Mouse (Mus musculus) frontal cortex, adult 2 months (tissue): ENCODE measurements at regions not wholly inside any gene's neighbourhood (a gene's known extent, or its start where the extent isn't known, plus 50 kb on each side); places are given as distances from the start of the nearest gene placed in this dataset.
"Not testable (repeated sequence)": the region's sequence is repeated elsewhere in the genome, so short reads cannot be mapped to it uniquely, and the experiment has no call there.

Source experiments
- DNase-seq, 2 experiments: peaks; one replicate each; pipeline ENCODE4 v3.0.0; 2022; ENCODE audit warnings: low spot score in 1 of 2; ENCODE audit errors: extremely low spot score in 1 of 2

GRCm38 (mm10) chr7:69167456-69167855 lies 418.4 kb upstream of the Arrdc4 start:
- DNase-seq: no peak

- no peak for DNase-seq
Observed at GRCm38 (mm10) chr7:69161916-69162315, 412.9 kb upstream of the Arrdc4 start.

GRCm38 (mm10) chr7:69142351-69142750 lies 393.3 kb upstream of the Arrdc4 start:
- no peak for DNase-seq

GRCm38 (mm10) chr7:69133441-69133840 lies 384.4 kb upstream of the Arrdc4 start:
- DNase-seq: peak in 1 of 2 experiments; percentile 8

GRCm38 (mm10) chr7:69101770-69102169 lies 352.7 kb upstream of the Arrdc4 start:
- not testable (repeated sequence) for DNase-seq

- no peak for DNase-seq
Observed at GRCm38 (mm10) chr7:69097587-69098095, 348.6 kb upstream of the Arrdc4 start.

- no peak for DNase-seq
Observed at GRCm38 (mm10) chr7:69074780-69075179, 325.7 kb upstream of the Arrdc4 start.

GRCm38 (mm10) chr7:69062994-69063393 lies 314.0 kb upstream of the Arrdc4 start:
- no peak for DNase-seq

- peak in 1 of 2 experiments; percentile 1 for DNase-seq
Observed at GRCm38 (mm10) chr7:69062506-69062905, 313.5 kb upstream of the Arrdc4 start.

GRCm38 (mm10) chr7:69062094-69062493 lies 313.1 kb upstream of the Arrdc4 start:
- peak in 1 of 2 experiments; percentile 4 for DNase-seq

GRCm38 (mm10) chr7:69061242-69061641 lies 312.2 kb upstream of the Arrdc4 start:
- DNase-seq: no peak

GRCm38 (mm10) chr7:69016575-69016974 lies 267.5 kb upstream of the Arrdc4 start:
- DNase-seq: no peak

GRCm38 (mm10) chr7:69015047-69015446 lies 266.0 kb upstream of the Arrdc4 start:
- DNase-seq: no peak

GRCm38 (mm10) chr7:69007237-69007636 lies 258.2 kb upstream of the Arrdc4 start:
- DNase-seq: peak in 1 of 2 experiments; percentile 3

- no peak for DNase-seq
Observed at GRCm38 (mm10) chr7:68988061-68988460, 239.0 kb upstream of the Arrdc4 start.

- DNase-seq: no peak
Observed at GRCm38 (mm10) chr7:68983937-68984336, 234.9 kb upstream of the Arrdc4 start.

GRCm38 (mm10) chr7:68982914-68983502 lies 234.0 kb upstream of the Arrdc4 start:
- no peak for DNase-seq

GRCm38 (mm10) chr7:68978576-68978975 lies 229.5 kb upstream of the Arrdc4 start:
- DNase-seq: no peak

GRCm38 (mm10) chr7:68976813-68977752 lies 228.0 kb upstream of the Arrdc4 start:
- peak; percentile 14 to 78 for DNase-seq

- DNase-seq: no peak
Observed at GRCm38 (mm10) chr7:68975956-68976355, 226.9 kb upstream of the Arrdc4 start.

GRCm38 (mm10) chr7:68975580-68975894 lies 226.5 kb upstream of the Arrdc4 start:
- no peak for DNase-seq
